Mouse (Mus musculus): Measurements from ENCODE around the gene Prlhr.

Gene Prlhr

DNA sequence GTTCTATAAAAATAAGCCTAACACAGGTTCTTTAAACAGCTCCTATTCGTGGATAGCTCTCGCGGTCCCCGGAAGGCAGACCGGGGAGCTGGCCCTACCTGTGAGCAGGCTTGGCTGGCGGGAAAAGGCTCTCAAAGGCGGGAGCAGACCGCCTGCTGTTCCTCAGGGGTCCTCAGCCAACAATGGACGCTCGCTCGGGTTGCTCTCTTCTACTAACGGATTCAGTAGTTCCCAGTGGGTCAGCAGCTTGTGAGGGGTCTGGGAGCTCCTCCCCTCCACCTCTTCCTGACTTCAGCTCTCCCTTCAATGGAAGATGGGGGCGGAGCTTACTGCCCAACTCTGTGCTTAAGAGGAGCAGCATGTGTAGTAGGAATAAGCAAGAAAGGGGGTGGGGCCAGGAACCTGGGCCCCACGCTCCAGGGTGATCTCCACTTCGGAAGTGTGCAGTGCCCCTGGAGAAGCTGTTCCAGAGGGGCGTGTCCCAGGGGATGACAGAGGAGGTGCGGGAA is at the start of gene Prlhr:
Gene Prlhr, minus strand, starts transcription at position 51 of the 509 bp plus-strand sequence.
- DNase-seq (ENCODE audit: low read depth, low spot score), result no peak

DNA sequence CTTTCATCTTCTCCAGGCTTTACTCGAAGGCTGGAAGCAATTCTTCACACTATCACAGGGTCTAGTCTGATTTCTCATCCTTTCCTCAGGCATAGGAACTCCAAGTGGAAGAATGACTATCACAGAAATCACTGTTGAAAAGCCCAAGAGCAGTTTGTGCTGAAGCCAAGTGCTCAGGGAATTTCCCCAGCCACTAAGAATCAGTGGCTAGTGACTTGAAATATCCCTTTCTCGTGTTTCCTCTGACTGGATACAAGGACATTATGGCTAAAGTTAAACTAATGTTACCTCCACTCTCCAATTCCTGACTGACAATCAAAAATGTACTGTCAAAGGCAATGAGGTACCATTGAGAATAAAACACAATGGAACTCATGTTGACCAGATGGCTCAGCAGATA is 47.0 kb upstream of the Prlhr start:
- no peak for DNase-seq (ENCODE audit: low read depth, low spot score)

DNA sequence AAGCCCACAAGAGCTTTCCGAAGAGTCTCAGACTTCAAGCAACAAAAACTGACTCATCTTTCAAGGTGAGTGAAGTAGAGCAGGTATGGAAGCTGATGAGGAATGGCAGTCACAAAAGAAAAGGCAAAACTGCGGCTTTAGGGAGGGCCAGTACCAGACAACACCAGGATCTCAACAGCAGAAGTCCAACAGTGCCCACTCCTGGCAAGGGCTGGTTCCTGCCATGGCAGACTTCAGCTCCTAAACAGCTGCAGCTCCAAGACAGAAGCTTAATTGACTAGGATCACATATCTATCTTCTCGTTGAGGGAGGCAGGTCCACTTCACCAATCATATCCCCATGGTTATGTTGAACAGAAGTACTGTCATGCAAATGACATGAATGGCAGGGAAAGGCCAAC is 45.3 kb upstream of the Prlhr start:
- DNase-seq (ENCODE audit: low read depth, low spot score), result no peak

DNA sequence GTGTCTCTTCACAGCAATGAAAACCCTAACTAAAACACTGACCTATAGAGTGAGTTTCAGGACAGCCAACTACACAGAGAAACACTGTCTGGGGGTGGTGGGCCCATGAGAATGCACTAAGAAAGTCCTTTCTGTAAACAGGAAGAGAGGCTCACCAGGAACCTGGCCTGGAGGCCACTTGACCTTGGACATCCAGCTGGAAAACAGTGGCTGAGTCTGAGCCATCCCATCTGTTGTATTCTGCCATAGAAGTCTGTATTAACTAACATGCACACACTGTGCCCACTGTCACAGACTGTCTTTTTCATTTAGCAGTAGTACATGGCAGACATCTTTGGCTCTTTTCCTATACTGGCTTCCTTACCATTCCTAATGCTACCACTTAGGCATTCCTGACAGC is 32.1 kb upstream of the Prlhr start:
- DNase-seq (ENCODE audit: low read depth, low spot score), result no peak

DNA sequence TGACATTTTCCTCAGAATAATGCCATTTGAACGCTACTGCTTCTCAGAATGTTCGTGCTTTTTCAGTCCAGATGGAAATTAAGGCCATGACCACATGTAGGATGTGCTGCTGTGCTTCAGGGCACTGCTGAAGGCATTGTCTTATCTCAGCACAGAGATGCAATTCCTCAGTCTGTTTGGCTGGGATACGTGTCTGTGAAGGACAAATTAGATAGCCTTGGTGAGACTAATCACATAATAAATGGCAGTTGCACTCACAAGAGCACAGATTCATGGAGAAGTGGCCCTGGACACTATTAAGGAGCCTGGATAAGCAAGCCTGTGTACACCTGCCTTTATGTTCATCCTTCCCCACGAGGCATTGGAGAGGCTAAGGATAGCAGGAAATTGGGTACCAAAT is 29.1 kb upstream of the Prlhr start:
- DNase-seq (ENCODE audit: low read depth, low spot score), result no peak

DNA sequence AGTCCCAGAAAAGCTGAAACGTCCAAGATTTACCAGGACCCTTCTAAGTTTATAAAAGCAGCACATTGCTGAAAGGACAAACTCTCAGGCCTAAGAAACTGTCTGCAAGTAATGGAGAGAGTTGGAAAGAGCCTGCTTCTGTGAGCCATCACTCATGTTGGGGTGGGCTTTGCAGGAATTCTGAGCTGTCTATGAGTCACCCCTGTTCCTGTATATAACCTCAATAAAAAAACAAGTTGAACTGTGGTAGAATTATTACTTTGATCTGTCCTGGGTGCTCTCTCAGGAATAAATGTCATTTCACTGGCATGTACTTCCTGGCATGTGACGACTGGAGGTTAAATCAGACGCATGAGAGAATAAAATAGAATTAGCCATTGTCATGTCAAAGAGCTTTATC is 27.7 kb upstream of the Prlhr start:
- DNase-seq (ENCODE audit: low read depth, low spot score), result no peak

DNA sequence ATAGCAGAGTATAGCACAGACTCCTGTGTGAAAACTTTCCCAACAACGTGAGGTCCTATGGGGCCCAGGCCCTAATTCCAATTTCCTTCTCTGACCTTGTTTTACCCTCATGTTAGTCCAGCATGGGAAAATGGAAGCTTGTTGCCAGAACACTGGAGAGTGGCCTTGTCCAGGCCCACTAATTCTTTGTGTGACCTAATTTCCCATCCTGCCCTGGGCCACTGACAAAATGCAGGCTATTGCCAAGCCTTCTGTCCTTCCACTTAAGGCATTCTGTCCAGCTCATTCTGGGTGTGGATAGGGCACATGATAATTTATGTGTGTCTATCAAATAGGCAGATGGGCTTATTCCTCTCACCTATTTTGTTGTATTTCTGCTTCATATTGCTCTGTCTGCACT is 21.5 kb upstream of the Prlhr start:
- DNase-seq (ENCODE audit: low read depth, low spot score), result no peak

DNA sequence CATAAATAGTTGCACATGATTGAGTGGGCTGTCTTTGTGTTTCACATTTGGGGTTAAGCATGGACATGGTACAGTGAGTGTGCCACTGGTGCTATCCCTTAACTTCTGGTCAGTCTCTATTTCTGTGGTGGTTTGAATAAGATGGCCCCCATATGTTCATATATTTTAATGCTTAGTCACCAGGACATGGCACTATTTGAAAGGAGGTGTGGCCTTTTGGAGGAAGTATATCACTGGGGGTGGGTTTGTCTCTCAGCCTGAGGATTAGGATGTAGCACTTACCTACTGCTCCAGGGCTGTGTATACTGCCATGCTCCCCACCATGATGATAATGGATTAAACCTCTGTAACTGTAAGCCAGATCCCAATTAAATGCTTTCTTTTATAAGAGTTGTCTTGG is 17.2 kb upstream of the Prlhr start:
- no peak for DNase-seq (ENCODE audit: low read depth, low spot score)

DNA sequence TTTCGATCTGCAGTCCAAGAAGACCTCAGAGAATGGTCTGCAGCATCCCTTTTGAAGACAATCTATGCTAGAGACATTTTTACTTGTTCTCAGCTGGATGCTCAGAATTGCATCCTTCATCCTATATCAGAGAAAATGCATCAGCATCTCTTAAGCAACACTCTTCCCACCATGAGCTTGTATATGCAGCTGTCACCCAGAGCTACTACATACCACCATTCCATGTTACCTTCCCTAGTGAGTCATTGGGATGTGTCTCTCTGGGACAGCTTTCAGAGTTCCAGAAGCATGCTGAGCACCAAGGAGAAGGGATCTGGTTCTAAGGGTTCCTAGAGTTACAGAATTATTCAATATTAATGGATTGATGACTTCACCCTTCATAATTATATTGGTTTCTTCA is 10.8 kb upstream of the Prlhr start:
- DNase-seq (ENCODE audit: low read depth, low spot score), result no peak

DNA sequence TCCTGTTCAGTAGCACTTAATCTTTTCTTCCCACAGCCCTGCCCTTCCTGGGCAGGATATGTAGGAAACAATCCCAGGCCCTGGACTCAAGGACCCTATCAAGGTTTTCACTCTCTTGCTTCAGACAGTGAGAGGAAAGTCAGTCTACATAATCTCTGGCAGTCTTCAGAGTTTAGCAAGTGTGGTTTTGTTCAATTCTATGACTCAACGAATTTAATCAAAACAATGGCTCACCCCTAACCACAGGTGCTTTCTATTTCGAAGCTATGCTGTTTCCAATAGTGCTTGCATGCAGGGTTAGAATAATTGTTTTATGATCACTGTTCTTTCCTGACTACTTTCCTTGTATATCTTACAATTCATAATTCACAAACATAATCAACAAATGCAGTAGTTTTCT is 9.7 kb upstream of the Prlhr start:
- no peak for DNase-seq (ENCODE audit: low read depth, low spot score)

DNA sequence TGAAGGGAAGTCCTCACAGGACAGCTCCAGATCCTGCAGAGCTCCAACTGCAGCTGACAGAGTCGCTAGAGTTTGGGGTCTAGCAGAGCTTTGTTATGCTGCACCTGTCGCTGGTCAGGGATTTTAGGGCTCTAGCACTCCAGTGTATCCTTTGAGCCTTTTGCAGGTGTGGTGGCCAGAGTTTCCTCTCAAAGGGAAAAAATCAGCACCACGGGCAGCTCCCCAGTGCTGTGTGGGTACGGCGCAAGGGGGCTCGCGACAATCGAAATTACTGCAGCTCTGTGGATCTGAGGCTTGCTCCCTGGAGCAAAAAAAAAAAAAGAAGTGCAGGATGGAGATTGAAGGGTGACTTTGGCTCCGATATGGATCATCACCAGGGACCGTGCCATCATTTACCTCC is 742 bp upstream of the Prlhr start:
- DNase-seq (ENCODE audit: low read depth, low spot score), result no peak

DNA sequence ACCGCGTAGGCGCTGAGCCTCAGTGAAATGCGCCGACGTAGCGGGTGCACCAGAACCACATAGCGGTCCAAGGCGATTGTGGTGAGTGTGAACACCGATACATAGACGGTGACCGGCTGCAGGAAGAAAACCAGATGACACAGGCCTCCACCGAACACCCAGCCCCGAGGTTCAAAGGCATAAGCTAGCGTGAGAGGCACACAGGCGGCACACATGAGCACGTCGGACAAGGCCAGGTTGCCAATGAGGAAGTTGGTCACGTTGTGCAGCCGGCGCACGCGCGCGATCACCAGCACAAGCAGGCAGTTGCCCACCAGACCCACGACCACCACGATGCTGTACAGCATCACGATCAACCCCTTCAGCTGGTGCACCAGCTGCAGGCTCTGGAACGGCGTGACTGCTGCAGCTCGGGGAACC is 506 bp downstream of the Prlhr start:
- DNase-seq (ENCODE audit: low read depth, low spot score), result no peak

DNA sequence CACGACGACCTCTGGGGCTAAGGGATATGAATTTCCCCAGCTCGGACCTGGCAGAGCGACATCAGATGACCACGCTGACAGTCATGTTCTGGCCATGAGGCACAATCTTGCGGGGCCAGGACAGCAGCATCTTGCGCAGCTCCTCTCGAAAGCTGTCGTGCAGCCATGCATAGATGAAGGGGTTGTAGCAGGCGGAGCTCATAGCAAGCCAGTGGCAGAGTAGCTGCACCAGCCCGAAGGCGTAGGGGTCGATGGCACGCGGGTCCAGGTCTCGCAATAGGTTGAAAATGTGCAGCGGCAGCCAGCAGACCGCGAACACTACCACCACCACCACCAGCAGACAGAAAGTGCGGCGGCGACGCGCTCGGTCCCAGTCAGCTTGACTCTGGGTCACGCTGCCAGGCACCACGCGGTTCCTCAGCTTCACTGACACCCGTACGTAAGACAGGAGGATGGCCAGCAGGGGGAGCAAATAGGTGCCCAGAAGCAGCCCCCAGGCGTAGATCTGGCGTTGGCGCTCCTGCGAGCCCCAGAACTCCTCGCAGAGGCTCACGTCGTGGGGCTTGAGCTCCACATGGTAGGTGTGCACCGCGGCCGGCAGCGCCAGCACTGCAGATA is 1.0 kb downstream of the Prlhr start:
- DNase-seq (ENCODE audit: low read depth, low spot score), result peak; percentile 43

DNA sequence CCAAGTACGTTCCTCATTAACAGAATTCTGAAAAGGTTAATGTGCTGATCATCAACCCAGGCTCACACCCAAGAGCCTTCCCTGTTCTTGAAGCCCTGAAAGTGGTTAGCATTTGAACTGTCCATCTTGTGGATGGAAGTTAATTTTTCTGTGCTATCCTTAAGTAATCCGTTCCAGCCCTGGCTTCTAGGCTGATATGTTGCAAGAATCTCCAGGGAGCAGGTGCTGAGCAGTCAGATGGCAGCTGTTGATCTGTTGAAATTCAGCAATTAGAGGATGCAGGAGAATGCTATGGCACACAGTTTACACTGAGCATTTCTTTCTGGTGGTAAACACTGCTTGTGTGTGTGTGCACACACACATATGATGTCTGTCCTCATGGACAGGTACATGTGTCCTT is 2.4 kb downstream of the Prlhr start:
- DNase-seq (ENCODE audit: low read depth, low spot score), result no peak

DNA sequence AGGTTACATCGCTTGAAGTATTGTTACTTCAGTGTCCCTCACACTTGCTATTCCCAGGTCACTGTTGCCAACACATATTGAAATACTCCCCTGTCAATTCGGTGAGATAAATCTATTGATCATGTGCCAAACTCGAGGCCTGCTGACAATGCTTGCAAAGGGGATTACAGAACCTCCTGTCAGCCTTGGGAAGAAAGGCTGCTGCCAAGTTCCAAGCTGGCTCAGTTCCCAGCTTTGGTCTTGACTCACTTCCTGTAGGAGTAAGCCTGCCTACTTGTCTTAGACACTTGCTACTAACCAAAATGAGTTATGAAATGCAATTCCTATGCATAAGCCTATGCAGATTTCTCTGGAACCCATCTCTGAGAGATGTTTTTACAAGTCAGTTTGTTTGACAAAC is 4.2 kb downstream of the Prlhr start:
- peak; percentile 81 for DNase-seq (ENCODE audit: low read depth, low spot score)

DNA sequence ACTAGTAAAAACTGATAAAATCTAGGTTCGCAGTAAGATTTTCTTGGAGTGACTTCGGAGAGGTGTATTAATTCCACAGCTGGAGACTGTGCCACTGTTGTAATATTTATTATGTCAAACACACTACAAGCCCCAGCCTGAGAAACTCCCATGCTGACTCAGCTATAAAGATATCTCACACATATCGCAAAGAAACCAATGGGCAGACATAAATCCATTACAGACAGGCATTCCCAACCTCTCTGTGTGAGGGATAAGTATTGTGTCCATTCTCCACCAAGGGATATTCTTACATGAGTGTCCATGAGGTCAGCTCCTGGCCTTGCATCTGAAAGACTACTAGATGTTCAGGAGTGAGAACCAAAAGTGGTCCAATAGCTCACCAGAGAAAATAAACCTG is 4.7 kb downstream of the Prlhr start:
- no peak for DNase-seq (ENCODE audit: low read depth, low spot score)

DNA sequence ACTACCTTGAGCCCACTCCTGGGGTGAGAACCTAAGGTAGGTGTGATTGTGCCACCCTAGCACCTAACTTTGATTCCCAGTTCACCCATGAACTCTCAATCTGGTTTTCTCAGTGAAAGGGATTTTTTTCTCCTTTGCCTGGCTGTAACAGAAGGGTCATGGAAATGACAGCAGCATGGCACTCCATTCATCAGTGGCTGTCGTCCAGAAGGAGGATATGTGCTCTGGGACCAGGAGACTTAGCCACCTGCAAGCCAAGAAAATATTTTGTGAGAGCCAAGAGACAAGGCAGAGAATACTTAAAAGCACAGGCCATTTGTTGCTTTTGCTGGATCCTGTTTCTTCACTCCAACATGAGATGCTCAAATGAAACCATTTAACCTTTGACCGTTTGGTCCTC is 6.6 kb downstream of the Prlhr start:
- no peak for DNase-seq (ENCODE audit: low read depth, low spot score)

DNA sequence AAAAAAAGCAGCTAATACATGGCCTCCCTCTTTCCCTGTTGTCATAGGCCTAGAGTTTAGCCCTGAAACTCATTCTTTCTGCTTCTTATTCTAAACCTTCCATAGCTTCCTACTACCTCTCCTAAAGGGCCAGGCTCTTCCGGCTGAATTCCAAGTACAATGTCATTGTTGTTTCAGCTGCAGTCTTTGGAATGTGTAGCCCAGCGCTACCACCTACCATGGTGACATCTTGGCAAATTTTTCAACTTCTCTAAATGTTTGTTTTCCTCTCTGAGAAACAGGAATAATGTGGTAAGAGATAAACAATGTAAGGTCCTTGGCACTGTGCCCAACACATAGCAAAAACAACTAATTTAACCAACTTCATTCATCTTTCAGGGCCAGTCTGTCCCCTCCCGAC is 8.4 kb downstream of the Prlhr start:
- DNase-seq (ENCODE audit: low read depth, low spot score), result no peak

DNA sequence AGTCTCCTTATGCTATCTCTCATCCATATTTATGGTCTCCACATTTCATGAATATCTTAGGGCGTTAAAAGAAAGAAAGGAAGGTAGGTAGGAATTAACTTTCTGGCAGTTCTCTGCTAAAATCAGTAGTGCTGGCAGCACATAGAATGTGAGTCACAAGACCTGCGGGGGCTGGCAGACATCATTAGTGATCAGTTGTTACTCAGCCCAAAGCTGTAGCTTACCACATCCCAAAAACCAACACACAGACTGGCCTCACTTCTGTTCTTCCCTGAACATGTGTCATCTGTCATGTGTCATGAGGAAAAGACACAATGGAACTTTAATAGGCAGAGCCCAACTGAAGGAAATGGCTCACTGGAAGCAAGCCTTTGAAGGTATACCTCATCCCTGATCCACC is 9.0 kb downstream of the Prlhr start:
- DNase-seq (ENCODE audit: low read depth, low spot score), result no peak

DNA sequence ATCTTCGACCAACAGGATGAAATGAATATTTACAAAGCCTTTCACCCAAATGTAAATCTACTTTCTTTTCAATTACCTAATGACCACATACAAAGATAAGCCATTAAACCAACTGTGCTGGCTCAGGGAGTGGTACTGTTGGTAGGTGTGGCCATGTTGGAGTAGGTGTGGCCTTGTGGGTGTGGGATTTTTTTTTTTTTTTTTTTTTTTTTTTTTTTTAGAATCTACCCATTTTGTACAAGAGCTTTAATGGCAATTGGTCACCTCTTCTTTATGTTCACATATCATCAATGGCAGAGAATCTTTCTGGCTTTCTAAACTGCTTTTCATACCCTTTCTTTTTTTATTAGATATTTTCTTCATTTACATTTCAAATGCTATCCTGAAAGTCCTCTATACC is 12.3 kb downstream of the Prlhr start:
- no peak for DNase-seq (ENCODE audit: low read depth, low spot score)

DNA sequence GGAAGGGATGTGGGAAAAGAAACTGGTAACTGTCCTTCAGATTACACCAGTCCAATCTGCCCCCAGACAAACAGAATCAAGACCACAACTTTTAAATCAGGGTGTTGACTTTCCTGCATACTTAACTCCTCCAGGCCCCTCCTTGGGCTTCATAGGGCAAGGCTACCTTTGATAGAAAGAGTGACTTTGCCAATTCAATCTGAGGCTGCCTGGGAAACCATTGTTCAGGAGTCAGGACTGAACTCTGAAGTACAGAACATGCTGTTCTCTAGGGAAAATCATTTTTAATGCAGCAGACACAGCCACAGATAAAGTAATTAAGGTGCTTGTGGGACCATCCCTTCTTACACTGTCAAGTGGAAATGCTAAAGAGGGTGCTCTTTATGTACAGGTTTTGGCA is 27.6 kb downstream of the Prlhr start:
- no peak for DNase-seq (ENCODE audit: low read depth, low spot score)

DNA sequence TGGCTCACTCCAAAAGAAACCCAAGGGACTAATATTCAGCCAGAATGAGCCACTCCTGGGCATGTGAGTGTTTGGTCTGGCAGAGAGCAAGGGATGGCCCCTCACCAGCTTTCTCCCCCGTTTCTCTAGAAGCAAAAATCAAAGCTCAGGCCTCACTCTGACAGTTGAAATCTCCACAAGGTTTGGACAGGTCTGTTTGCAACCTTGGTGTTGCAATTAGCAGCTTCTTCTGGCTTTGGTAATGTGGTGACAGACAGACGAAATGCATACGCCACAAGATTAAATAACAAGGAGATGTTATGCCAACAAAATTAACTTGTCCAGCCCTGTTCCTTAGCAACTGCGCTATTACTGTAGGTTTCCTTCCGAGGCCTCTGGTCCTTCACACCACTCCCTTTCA is 28.0 kb downstream of the Prlhr start:
- no peak for DNase-seq (ENCODE audit: low read depth, low spot score)

DNA sequence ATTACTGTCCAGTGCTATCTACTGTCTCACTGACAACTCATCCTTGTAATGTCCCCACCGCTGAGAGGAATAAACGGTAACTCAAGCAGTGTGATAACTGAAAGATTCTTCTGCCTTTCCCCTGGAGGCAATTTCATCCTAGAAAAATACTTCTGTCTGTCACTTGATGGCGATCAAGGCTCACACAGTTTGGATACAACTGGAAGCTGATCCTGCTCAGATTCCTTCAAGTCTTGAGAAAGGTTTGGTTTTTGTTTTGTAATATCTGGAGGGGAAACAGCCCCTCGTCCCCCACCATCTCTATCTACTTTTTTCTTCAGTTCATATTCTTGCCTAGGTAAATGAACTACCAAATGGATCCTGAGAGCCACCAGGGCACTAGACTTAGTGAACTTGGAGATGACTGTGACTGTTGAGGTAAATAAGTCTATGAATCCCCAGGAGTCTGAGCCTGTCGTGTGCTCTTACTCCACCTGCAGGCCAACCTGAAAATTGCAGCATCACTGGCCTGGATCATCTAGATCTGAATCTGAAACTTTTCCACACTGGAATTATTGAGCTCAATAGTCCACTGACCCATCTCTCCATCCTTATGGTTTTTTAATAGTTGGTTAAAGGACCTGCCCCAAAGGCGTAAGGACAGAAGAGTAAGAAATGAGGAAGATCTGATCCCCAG is 30.4 kb downstream of the Prlhr start:
- no peak for DNase-seq (ENCODE audit: low read depth, low spot score)

Measured in brain, embryonic 18.5 days (tissue).